Comparison of ENCODE assay signal across 14 mouse cellular contexts in the genomic region with DNA sequence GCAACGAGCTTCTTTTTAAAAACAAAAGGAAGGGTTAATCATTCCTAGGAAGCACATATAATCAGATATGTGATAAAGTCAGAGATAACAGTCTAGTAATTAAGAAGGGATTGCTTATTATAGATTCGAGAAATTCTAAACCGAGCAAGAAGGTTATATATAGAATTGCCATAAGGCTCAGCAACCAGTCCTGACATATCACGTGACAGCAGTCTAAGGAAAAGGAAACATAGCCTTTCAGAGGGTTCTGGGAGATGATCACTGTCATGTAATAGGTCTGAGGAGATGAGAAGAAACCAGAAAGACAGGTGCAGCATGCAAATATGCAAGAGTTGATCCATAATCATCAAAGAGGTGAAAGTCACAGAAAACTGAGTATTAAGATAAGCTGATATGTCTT.
"Had no signal": no experiment of that assay in that cellular context is flagged by ENCODE, and none has a peak within 500 bp of the region (broad histone marks: within the 10 kb centered on the region; RNA-seq: fewer than 3 reads in every experiment).

No protein-coding gene starts in this region.

- H3K9ac ChIP-seq: limb, embryonic 13.5 days; liver, embryonic 12.5 days; liver, embryonic 15.5 days; lung, embryonic 15.5 days; midbrain, embryonic 13.5 days; stomach, embryonic 15.5 days had no signal

- DNase-seq: kidney, postnatal 14 days; liver; lung, postnatal 10 days; thymus, postnatal 25 days had no signal

- ATAC-seq: liver, embryonic 12.5 days; midbrain, embryonic 13.5 days; midbrain, embryonic 16.5 days had no signal

- H3K27me3 ChIP-seq: limb, embryonic 13.5 days; liver, embryonic 12.5 days; liver, embryonic 15.5 days; lung, embryonic 15.5 days; megakaryocyte, embryonic 14.5 days; midbrain, embryonic 13.5 days; stomach, embryonic 15.5 days had no signal

- H3K4me2 ChIP-seq: limb, embryonic 13.5 days; liver, embryonic 12.5 days; liver, embryonic 15.5 days; lung, embryonic 15.5 days; midbrain, embryonic 13.5 days; stomach, embryonic 15.5 days had no signal

- H3K4me1 ChIP-seq: limb, embryonic 10.5 days; limb, embryonic 13.5 days; liver, embryonic 12.5 days; liver, embryonic 15.5 days; midbrain, embryonic 13.5 days; stomach, embryonic 15.5 days had no signal

- H3K9me3 ChIP-seq: limb, embryonic 10.5 days; limb, embryonic 13.5 days; liver, embryonic 12.5 days; liver, embryonic 15.5 days; lung, embryonic 15.5 days; megakaryocyte, embryonic 14.5 days; midbrain, embryonic 10.5 days; midbrain, embryonic 13.5 days; stomach, embryonic 15.5 days had no signal

- H3K27ac ChIP-seq: limb, embryonic 10.5 days; liver, embryonic 12.5 days; liver, embryonic 15.5 days; lung, embryonic 15.5 days; midbrain, embryonic 10.5 days; midbrain, embryonic 13.5 days; stomach, embryonic 15.5 days had no signal

- H3K4me3 ChIP-seq: limb, embryonic 10.5 days; limb, embryonic 13.5 days; liver, embryonic 12.5 days; liver, embryonic 15.5 days; lung, embryonic 15.5 days; megakaryocyte, embryonic 14.5 days; midbrain, embryonic 10.5 days; midbrain, embryonic 13.5 days; stomach, embryonic 15.5 days had no signal

- H3K36me3 ChIP-seq: limb, embryonic 10.5 days; limb, embryonic 13.5 days; liver, embryonic 12.5 days; liver, embryonic 15.5 days; lung, embryonic 15.5 days; midbrain, embryonic 10.5 days; midbrain, embryonic 13.5 days had no signal
